Mouse (Mus musculus) liver, adult 2 months (tissue): ENCODE data around the gene Als2.

Source experiments
- CTCF ChIP-seq: fragments of 200-500 bp; IDR thresholded peaks from 2 replicates; pipeline ENCODE4 v1.5.1; 2011; ENCODE audit warnings: low read depth, low read length, control low read depth
- POLR2A ChIP-seq: fragments of 200-500 bp; IDR thresholded peaks from 2 replicates; pipeline ENCODE4 v1.6.1; 2011; ENCODE audit warnings: low read length, control low read depth; ENCODE audit not compliant: insufficient read depth; ENCODE audit errors: extremely low read depth

- TF ChIP-seq POLR2A, result no peak
- no peak for TF ChIP-seq CTCF
Observed at GRCm38 (mm10) chr1:59222101-59222825, 14.8 kb downstream of the Als2 start.
